Mouse (Mus musculus) kidney, embryonic 14.5 days (tissue): Measurements from ENCODE around the gene Itih3. TPM values are rescaled to one million over a fixed set of nuclear protein-coding genes. Genes with fewer than 3 reads are reported as not detected.

ENCODE experiments used
- ATAC-seq: fragments of 200-750 bp; cut with Nextera tagmentation; 2 replicates; pipeline ENCODE4 v1.8.0; 2017; ENCODE audit warnings: moderate number of reproducible peaks, mild to moderate bottlenecking, moderate TSS enrichment, moderate library complexity; ENCODE audit not compliant: low FRiP score, low TSS enrichment
- H3K27ac ChIP-seq: fragments of 300-500 bp; sonication (generic); 2 replicates; pipeline ENCODE4 v1.5.1; 2014; ENCODE audit warnings: low read depth, mild to moderate bottlenecking, low read length, moderate library complexity, mixed read lengths
- H3K27me3 ChIP-seq: fragments of 300-500 bp; sonication (generic); 2 replicates; pipeline ENCODE4 v1.6.1; 2014; ENCODE audit warnings: mild to moderate bottlenecking, low read length; ENCODE audit not compliant: control insufficient read depth, insufficient read depth
- H3K36me3 ChIP-seq: fragments of 300-500 bp; sonication (generic); 2 replicates; pipeline ENCODE4 v1.6.1; 2014; ENCODE audit warnings: low read length, mixed read lengths; ENCODE audit not compliant: control insufficient read depth, insufficient read depth
- H3K4me1 ChIP-seq: fragments of 300-500 bp; sonication (generic); 2 replicates; pipeline ENCODE4 v1.6.1; 2014; ENCODE audit warnings: low read length, mixed read lengths; ENCODE audit not compliant: control insufficient read depth, insufficient read depth
- H3K4me2 ChIP-seq: fragments of 300-500 bp; sonication (generic); replicated peaks from 2 replicates; pipeline ENCODE4 v1.6.1; 2014; ENCODE audit warnings: low read depth, mild to moderate bottlenecking, low read length
- H3K4me3 ChIP-seq: fragments of 300-500 bp; sonication (generic); 2 replicates; pipeline ENCODE4 v1.5.1; 2014; ENCODE audit warnings: mild to moderate bottlenecking, low read length
- H3K9ac ChIP-seq: fragments of 300-500 bp; sonication (generic); 2 replicates; pipeline ENCODE4 v1.6.1; 2014; ENCODE audit warnings: low read depth, mild to moderate bottlenecking, low read length, moderate library complexity
- H3K9me3 ChIP-seq: fragments of 300-500 bp; sonication (generic); 2 replicates; pipeline ENCODE4 v1.6.1; 2016; ENCODE audit warnings: low read length; ENCODE audit not compliant: control insufficient read depth
- WGBS: fragments of 180-500 bp; shearing (Covaris S2); extraction: QIAGEN DNeasy Blood & Tissue Kit; methylation state at CpG from one replicate; pipeline ENCODE4 v1.1.7; 2014; 5-methylcytosine and 5-hydroxymethylcytosine counted together
- polyA plus RNA-seq: library from polyadenylated mRNA; unstranded; fragments of >200 nt; fragmentation: Nextera tagmentation; extraction: Ambion mirVana; gene quantifications from 2 replicates; pipeline ENCODE4 v1.2.1, GENCODE M21; 2014

Itih3 gene
- polyA plus RNA-seq, 1 experiment from 2014 or later = 0.30 TPM

GRCm38 (mm10) chr14:30943038-30943437, 19.5 kb upstream of the Itih3 start, which contains the start of gene Itih1:
Gene Itih1, minus strand, starts transcription at chr14:30943289.
- H3K4me2 ChIP-seq = no peak within 1 kb of the TSS
- no peak for ATAC-seq
- H3K9me3 ChIP-seq = no peaks in the 10 kb centered on the region
- H3K36me3 ChIP-seq = no peaks in the 10 kb centered on the region
- no peak within 1 kb of the TSS for H3K9ac ChIP-seq
- WGBS = 78% methylated on average over 7 of the region's 7 CpGs
- H3K27ac ChIP-seq = no peak within 1 kb of the TSS
- H3K4me1 ChIP-seq = no peaks in the 10 kb centered on the region
- no peak within 1 kb of the TSS for H3K4me3 ChIP-seq
- H3K27me3 ChIP-seq = no peaks in the 10 kb centered on the region

GRCm38 (mm10) chr14:30942254-30942653, 18.7 kb upstream of the Itih3 start:
- no peaks in the 10 kb centered on the region for H3K9me3 ChIP-seq
- no peak overlapping the region for H3K27ac ChIP-seq
- no peak overlapping the region for H3K4me3 ChIP-seq
- H3K27me3 ChIP-seq = no peaks in the 10 kb centered on the region
- 94% methylated on average over 4 of the region's 4 CpGs for WGBS
- H3K9ac ChIP-seq = no peak overlapping the region
- no peak overlapping the region for H3K4me2 ChIP-seq
- H3K36me3 ChIP-seq = no peaks in the 10 kb centered on the region
- ATAC-seq = no peak
- H3K4me1 ChIP-seq = no peaks in the 10 kb centered on the region

GRCm38 (mm10) chr14:30933351-30933750, 9.8 kb upstream of the Itih3 start:
- H3K27me3 ChIP-seq = no peaks in the 10 kb centered on the region
- H3K4me3 ChIP-seq = no peak overlapping the region
- H3K27ac ChIP-seq = no peak overlapping the region
- no peak for ATAC-seq
- H3K4me1 ChIP-seq = no peaks in the 10 kb centered on the region
- no peak overlapping the region for H3K9ac ChIP-seq
- no peaks in the 10 kb centered on the region for H3K9me3 ChIP-seq
- 90% methylated on average over 9 of the region's 9 CpGs for WGBS
- no peak overlapping the region for H3K4me2 ChIP-seq
- no peaks in the 10 kb centered on the region for H3K36me3 ChIP-seq

- 83% methylated on average over 4 of the region's 4 CpGs for WGBS
- Histone ChIP-seq H3K9me3 (no peaks in the 10 kb centered on the region), H3K4me1 (no peaks in the 10 kb centered on the region), H3K27me3 (no peaks in the 10 kb centered on the region), H3K4me2 (no peak overlapping the region), H3K4me3 (no peak overlapping the region), H3K27ac (no peak overlapping the region), H3K36me3 (no peaks in the 10 kb centered on the region), H3K9ac (no peak overlapping the region)
- no peak for ATAC-seq
Observed at GRCm38 (mm10) chr14:30930386-30930785, 6.8 kb upstream of the Itih3 start.

- Histone ChIP-seq H3K27me3 (no peaks in the 10 kb centered on the region), H3K9ac (no peak overlapping the region), H3K4me1 (no peaks in the 10 kb centered on the region), H3K9me3 (no peaks in the 10 kb centered on the region), H3K4me2 (no peak overlapping the region), H3K27ac (no peak overlapping the region), H3K36me3 (no peaks in the 10 kb centered on the region), H3K4me3 (no peak overlapping the region)
- 90% methylated on average over 3 of the region's 3 CpGs for WGBS
- ATAC-seq = no peak
Observed at GRCm38 (mm10) chr14:30925492-30925891, 1.9 kb upstream of the Itih3 start.

- no peak overlapping the region for H3K27ac ChIP-seq
- H3K27me3 ChIP-seq = no peaks in the 10 kb centered on the region
- no peaks in the 10 kb centered on the region for H3K4me1 ChIP-seq
- ATAC-seq = no peak
- no peaks in the 10 kb centered on the region for H3K9me3 ChIP-seq
- no peak overlapping the region for H3K9ac ChIP-seq
- no peaks in the 10 kb centered on the region for H3K36me3 ChIP-seq
- no peak overlapping the region for H3K4me2 ChIP-seq
- 63% methylated on average over 8 of the region's 8 CpGs for WGBS
- H3K4me3 ChIP-seq = no peak overlapping the region
Observed at GRCm38 (mm10) chr14:30922053-30922670, 1.4 kb downstream of the Itih3 start.

- Histone ChIP-seq H3K36me3 (no peaks in the 10 kb centered on the region), H3K4me1 (no peaks in the 10 kb centered on the region), H3K27ac (no peak overlapping the region), H3K4me3 (no peak overlapping the region), H3K9ac (no peak overlapping the region), H3K9me3 (no peaks in the 10 kb centered on the region), H3K4me2 (no peak overlapping the region), H3K27me3 (no peaks in the 10 kb centered on the region)
- ATAC-seq = no peak
- 89% methylated on average over 1 of the region's 1 CpGs for WGBS
Observed at GRCm38 (mm10) chr14:30916516-30916915, 7.0 kb downstream of the Itih3 start.

- Histone ChIP-seq H3K9ac (no peak overlapping the region), H3K36me3 (no peaks in the 10 kb centered on the region), H3K4me1 (no peaks in the 10 kb centered on the region), H3K27ac (no peak overlapping the region), H3K4me3 (no peak overlapping the region), H3K9me3 (no peaks in the 10 kb centered on the region), H3K27me3 (no peaks in the 10 kb centered on the region), H3K4me2 (no peak overlapping the region)
- no peak for ATAC-seq
- 75% methylated on average over 5 of the region's 5 CpGs for WGBS
Observed at GRCm38 (mm10) chr14:30913404-30913803, 10.2 kb downstream of the Itih3 start.

GRCm38 (mm10) chr14:30912641-30913040, 10.9 kb downstream of the Itih3 start:
- no peak overlapping the region for H3K4me2 ChIP-seq
- no peak for ATAC-seq

More at GRCm38 (mm10) chr14:30912641-30913040, 10.9 kb downstream of the Itih3 start:
- H3K27ac ChIP-seq = no peak overlapping the region
- H3K27me3 ChIP-seq = no peaks in the 10 kb centered on the region
- H3K9me3 ChIP-seq = no peaks in the 10 kb centered on the region
- WGBS = 80% methylated on average over 8 of the region's 8 CpGs
- H3K36me3 ChIP-seq = no peaks in the 10 kb centered on the region
- no peak overlapping the region for H3K4me3 ChIP-seq
- no peak overlapping the region for H3K9ac ChIP-seq
- no peaks in the 10 kb centered on the region for H3K4me1 ChIP-seq
